Mouse (Mus musculus): ENCODE measurements around the gene Bin2.

The Bin2 gene

DNA sequence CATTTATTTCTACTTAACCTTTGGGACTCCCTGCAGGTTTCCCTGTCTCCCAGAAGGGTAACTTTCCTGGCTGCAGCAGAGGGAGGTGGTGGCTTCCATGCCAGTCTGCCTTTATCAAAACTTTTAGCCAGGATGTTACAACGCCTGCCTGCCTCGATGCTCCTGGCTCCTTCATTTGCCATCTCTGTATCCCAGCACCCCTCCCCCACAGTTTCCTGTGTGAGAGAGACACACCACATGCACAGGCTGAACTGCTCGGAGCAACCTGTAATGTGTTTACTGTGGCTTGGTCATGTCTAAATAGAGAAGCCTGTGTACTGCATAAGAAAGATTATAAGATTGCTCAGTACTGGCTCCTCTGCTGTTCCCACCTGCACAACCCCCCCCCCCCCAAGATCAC lies 11.0 kb upstream of the Bin2 start:
- DNase-seq, result no peak

DNA sequence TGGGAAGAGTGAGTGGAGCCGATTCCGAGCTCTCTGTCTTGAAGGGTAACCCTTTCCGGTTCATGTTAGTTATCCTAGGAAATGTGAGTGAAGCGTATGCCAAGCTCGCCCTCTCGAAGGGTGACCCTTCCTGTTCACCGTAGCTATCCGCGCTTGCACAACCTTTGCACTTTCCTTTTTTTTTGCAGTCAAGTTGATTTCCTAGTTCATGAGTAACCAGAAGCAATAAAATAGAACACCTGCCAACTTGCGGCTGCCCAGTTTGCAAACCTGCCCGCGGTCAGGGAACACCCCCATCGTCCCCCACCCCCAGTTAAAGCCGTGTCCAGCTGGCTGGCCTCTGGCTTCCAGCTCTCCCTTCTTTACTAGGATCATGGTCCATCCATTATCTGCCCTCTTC lies 9.7 kb upstream of the Bin2 start:
- DNase-seq, result no peak

DNA sequence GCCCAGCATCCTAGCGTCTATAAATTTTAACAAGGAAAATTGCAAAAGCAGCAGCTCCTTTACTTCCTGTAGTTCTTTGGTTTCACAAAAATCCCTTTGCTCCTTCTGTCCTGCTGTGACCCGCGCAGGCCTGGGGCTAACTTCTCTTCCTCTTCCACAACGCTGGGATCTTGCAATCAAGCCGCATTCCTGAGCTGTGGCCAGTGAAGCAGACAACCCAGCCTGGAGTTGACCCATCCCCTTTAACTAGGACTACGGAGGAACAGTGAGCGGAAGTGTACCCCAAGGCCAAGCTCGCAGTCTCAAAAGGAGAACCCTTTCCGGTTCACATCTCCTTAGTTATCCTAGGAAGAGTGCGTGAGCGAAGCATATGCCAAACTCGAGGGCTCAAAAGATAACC lies 9.2 kb upstream of the Bin2 start:
- no peak for DNase-seq

DNA sequence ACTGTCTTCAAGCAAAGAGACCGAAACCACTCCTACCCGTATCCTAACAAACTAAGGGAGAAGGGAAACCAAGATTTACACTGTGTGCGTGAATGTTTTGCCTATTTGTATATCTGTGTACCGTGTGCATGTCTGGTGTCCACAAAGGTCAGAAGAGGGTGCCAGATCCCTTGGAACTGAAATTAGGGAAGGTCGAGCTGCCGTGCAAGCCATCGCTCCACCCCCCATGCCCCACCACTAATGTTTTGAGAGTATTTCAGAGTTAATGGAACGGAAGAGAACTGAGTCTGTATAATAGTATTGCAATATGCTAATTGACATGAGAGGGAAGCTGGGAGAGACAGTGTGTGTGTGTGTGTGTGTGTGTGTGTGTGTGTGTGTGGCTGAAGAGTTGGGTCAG lies 8.3 kb upstream of the Bin2 start:
- DNase-seq, result no peak

DNA sequence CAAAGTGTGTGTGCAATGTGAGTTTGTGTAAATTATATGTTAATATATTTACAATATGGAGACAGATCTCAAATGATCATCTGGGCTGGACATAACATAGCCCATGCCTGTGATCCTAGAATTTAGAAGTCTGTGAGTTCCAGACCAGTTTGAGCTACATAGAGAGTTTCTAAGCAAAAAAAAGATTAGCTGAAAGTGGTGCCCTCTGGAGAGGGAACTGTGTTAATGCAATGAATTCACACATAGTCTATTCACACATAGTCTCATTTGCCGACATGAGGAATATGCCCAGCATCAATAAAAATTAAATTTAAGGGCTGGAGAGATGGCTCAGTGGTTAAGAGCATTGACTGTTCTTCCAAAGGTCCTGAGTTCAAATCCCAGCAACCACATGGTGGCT lies 7.2 kb upstream of the Bin2 start:
- no peak for DNase-seq

DNA sequence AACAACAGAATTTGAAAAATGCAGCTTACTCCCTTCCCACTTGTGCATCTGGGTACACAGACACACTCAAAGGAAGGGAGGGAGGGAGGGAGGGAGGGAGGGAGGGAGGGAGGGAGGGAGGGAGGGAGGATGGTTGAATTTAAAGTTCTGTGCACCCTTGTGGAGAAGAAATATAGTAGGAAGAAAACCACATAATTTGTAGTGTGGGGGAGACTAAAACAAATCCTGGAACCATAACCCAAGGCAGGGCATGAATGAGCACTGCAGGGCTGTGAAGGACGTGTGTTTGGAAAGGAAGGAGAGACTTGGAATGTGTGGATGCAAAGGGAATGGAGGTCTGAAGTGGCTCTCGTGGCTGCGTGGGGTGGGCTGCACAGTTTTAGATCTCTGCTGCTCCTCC lies 6.1 kb upstream of the Bin2 start:
- no peak for DNase-seq

DNA sequence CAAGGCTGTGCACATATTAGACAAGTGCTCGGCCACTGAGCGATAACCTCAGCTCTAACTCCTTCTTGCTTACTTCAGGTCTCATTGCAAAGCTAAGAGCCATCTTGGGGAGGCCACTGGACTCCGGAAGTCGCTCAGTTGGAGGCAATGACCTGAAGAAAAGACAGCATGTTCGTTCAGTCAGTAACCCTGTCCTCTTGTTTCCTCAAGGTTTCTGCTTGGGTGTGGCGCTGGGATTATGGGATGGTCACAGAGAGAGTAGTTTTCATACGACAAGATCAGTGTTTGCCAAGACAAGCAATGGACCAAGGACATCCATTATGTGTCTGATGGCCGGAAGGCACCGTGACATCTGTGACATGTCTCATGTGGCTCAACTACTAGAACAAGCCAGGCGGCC lies 5.2 kb upstream of the Bin2 start:
- no peak for DNase-seq

DNA sequence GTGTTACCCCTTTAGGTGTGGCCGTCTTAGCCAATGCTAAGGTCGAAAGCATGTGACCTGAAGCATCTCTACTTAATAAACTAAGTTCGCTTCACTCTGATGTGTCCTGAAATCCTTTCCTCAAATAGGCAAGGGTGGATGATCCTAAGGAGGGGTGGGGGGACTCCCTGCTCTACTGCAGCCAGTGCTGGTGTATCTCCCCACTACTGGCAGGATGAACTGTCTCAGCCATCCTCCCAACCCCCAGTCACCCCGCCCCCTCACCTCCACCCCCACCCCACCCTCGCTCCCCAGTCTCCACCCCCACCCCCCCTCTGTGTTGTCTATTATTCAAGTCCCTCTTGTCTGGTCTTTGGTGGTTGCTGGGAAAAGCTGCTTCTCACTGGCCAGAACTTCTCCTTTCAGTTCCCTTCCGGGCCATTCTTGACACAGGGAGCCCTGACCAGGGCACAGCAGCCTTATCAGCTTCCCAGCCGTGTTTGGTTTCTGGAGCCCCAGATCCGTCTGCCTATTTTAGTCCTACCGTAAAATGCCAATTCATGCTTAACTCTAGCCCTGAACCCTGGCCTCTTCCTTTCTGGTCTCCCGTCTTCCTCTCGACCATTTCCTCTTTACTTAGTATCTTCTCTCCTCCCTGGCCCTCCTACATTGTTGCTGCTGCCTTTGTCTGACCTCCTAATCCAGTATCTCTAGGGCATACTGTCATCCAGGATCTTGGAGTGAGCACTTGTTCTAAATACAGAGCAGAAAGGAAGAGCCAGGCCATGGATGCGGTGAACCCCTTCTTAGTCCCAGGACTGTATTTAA lies 4.4 kb upstream of the Bin2 start:
- DNase-seq, result no peak

DNA sequence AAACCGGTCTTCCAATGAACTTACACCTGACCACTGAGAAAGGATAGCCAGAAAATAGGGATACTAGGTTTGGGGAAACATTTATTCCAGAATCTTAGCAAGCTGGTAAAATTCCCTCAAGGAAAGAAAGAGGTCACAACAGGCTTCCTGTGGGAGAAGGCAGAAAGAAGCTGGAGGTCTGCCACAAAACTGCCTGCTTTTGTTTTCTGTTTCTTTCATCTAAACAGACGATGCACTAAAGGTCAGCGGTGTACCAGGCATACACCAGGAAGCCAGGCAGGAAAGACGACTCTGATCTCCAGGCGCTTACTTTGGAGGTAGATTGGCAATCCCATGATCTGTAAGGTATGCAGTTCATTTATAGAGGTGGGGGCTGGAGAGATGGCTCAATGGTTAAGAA lies 1.5 kb upstream of the Bin2 start:
- DNase-seq, result no peak

DNA sequence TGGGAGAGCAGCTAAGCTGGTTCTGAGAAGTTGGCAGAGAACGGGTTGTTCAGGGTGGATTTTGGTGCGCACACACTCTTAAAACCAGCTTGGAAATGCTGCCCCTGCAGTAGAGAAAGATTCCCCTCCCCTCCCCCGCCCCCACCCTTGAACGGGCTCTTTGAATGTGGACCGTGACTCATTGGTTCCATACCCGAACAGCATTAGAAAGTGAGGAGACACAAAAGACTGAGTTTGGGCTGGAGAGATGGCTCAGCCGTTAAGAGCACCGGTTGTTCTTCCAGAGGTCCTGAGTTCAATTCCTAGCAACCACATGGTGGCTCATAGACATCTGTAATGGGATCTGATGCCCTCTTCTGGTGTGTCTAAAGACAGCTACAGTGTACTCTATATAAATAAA lies 651 bp upstream of the Bin2 start:
- no peak for DNase-seq

DNA sequence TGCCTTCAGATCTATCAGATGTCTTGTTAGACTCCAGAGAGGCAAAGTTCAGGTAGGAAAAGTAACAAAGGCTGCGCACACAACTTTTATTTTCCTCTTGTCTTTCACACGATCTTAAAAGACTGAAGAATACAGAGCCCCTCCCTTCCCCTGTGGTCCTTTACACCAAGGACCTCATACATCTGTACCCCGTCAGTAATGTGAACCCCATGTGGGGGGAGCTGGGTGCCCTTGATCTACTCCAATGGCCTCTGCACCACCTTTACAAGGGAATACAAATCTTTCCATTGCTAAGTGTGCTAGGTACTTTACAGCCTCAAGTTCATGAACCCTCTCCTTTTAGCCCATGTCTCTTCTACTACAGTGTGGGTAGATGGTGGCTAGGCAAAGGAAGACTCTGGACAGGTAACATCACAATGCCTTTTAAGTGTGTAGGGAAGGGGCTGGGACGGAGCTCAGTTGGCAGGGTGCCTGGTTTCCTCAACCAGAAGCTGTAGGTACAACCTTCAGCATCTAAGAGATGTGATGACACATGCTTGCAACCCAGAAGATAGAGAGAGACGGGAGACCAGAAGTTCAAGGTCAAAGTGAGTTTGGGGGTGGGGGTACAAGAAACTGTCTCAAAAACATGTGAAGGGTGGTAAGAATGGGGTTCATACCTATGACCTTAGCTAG lies 1.3 kb downstream of the Bin2 start:
- DNase-seq, result peak in 1 of 2 experiments; percentile 48

DNA sequence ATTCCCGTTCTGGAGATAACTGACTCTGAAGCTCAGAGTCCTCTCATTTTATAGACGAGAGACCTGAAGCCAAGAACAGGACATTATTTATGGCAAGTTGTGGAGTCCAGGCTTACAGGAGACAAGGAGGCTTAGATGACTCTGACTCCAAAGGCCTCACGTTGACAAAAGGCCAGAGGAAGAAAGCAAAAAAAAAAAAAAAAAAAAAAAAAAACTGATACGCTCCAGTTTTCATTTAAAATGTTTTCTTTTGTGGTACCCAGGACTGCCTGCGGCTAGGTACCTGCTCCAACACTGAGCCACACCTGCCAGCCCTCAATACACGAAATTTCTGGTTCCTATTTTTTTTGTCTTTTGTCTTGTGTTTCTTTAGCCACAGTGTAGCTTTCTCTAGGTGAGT lies 1.9 kb downstream of the Bin2 start:
- DNase-seq, result no peak

DNA sequence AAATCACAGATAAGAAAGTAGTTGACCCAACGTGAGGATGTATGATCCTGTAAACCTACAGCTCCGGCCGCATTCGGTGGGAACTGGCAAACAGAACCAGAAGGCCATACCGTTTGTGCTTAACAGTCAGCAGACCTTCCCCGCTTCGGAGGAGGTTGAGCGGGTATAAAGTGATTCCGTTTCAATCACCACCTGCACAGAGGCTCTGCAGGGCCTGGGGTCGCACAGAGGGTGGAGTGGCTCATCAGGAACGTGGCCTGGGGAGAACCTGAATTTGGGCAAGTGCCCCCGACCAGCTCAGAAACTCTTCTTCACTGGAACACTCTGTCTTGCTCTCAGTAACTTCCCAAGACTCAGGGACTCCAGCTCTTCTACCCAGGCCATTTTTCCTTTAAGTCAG lies 2.5 kb downstream of the Bin2 start:
- DNase-seq, result no peak

DNA sequence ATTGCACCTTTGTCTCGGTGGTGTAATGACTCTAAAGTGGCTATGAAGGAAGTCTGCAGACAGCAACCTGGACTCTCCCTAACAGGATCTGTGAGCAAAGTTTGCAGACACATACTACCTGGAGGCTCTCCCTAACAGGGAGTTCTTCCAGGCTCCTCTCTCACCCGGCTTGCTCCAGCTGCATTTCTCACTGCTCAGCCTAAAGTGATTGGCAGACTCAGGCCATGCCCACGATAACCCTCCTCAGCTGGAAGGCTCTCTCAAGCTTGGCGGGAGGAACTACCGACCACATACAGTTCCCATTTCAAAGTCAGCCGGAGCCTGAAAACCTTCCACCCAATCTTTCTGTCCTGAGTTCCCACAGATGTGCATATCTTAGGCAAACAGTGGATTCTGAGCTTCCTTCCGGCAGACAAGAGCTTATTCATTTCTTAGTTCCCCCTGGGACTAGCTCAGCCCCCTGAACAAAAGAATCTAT lies 3.1 kb downstream of the Bin2 start:
- DNase-seq, result peak; percentile 30 to 46

DNA sequence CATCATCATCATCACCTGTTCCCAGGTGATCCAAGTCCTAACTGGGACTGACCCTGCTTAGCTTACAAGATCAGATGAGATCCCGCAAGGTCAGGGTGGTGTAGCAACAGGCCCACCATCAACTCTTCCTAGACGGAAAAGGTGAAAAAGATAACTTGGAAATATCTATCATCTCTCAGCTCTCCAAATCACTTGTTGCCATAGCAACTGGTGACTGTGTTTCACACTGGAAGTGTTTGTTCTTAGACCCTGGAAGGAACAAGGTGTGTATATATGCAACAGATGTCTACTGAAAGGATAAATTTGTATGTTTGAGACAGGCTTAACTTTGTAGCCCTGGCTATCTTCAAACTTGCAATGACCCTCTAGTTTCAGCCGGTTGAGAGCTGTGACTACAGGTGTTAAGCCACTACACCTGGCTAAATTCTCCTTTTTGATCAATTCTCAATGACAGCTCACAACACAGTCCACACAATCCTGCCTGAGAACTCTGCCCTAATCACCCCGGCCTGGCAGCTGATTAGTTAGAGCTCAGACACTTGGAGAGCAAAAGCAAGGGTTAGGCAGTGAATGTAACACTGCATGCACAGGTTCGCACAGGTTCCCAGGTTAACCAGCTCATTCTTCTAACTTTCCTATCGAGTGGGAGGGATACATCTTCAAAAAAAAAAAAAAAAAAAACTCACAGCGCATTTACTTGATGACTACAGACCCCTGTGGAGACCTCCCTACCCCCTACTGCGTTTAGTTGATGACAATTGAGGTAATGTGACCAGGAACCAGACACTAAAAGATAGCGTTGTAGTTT lies 3.7 kb downstream of the Bin2 start:
- DNase-seq, result no peak

DNA sequence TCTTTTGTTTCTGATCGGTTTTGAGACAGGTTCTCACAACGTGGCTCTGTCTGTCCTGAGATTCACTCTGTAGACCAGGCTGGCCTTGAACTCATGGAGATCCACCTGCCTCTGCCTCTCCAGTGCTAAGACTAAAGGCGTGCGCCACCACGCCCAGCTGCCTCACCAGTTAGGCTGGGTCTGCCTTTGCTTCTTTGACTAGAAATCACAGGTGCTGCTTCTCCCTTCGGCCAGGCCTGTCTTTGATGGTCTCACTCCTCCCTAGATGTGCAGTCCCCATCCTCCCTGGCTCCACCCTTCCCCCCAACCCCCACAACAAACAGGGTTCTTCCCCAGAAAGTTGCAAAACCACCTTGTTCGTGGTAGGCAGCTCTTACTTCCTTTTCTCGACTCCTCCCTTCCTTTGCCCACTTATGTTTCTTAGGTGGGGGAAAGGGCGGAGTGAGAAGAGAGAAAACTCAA lies 4.5 kb downstream of the Bin2 start:
- DNase-seq, result peak; percentile 79 to 83

DNA sequence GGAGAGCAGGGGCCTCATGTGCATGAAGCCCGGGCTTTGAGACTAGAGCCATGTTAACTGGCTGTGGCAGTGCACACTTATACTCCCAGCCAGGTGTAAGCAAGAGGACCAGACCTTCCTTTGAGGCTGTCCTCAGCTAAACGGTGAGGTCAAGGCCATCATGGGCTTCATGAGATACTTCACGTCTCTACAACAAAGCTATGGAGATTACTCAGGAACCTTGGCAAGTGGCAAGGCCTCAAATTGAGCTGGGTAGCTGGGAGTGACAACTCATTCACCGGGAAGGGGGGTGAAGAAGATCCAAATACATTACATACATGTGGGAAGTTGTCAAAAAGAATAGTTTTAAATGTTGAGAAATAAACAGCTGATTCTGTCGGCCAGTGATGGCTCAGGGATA lies 8.5 kb downstream of the Bin2 start:
- DNase-seq, result no peak

DNA sequence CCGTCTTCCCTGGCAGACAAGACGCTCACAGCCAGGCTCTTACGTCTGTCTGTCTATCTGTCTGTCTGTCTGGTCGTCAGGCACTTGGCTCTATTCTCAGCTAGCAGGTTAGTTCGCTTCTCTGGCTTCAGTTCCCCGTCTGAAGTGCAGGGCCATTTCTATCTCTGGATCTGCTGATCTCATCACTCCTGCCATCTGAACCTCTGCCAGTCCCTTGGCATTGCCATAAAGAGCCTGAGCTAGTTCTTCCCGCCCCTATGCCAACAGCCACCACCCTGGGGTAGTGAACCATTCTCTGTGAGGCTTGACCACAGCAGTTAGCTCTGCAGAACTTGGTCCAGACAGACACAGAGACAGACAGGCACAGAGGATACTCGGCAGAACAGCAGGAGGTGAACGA lies 9.0 kb downstream of the Bin2 start:
- no peak for DNase-seq

DNA sequence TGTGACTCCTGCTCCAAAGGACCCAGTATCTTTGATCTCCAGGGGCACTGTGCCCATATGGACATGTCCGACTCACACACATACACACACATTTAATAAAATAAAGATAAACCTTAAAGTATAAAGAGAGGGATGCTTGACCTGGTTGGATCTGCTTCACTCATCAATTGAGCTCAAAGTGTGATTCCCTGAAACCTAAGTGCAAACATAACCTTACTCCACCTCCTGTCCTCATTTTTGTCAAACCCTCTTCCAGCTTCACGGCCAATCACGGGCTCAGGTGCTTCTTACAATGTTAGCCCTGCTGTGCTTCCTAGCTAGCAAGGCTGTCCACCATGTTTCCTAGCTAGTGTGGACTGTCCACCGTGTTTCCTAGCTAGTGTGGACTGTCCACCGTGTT lies 14.2 kb downstream of the Bin2 start:
- DNase-seq, result no peak

DNA sequence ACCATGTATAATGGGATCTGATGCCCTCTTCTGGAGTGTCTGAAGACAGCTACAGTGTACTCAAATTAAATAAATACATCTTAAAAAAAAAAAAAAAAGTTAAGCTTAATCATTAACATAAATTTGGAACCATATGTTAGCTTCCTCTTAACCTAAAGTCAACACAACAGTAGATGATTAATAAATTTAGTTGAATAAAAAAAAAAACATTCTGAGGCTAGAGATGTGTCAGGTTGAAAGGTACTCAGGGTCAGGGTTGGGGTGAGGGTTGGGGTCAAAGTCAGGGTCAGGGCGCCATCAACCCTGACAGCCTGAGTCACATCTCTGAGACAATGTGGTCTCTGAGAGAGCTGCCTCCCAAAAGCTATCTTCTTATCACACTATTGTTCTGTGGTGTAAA lies 15.1 kb downstream of the Bin2 start:
- no peak for DNase-seq

DNA sequence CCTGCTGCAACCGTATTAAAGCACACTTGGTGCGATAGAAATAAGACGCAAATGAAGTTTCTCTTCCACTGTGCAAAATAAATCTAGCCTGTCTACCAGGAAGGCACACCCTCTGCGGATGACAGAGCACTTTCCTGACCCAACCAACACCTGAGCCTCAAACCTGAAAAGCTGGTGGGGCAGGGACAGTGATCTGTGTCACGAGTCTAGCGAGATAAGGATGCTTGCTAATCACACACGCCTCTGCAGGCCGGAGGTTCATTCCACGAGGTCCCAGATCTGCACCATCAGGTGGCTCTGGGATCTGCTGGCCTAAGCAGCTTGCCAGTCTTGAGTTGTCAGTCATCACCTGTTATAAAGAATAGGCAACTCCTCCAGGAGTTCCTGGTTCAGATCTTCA lies 17.7 kb downstream of the Bin2 start:
- DNase-seq, result no peak

DNA sequence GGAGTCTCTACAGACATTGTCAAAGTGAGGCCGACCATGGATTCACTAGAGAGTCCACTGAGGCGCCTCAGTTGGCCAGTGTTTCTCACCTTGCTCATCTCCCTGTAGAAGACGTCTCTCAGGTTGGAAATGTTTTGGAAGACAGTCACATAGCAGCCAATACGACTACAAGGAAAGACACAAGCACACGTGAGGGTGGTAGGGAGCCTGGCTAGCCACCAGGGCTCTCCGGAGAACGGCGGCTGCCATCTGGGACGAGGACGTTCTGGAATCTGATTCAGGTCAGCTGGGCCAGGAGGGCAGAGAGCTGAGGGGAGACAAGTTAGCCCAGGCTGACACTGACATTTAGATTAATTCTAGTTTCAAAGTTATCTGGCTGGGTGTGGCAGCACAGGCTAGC lies 19.2 kb downstream of the Bin2 start:
- no peak for DNase-seq

DNA sequence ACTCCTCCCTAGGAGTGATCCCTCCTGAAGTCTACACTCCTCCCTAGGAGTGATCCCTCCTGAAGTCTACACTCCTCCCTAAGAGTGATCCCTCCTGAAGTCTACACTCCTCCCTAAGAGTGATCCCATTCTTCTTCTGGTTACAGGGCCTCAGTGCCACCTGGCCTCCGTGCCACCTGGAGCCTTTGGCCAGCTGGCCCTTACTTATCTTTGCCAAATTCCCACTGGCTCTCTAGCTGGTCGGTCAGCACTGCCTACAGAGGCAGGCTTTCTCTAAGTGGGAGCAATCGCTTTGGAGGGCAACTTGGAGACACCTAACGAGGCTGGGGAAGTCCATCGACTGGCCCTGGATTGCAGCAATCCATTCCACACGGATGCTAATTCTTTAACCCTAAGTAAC lies 23.2 kb downstream of the Bin2 start:
- no peak for DNase-seq

DNA sequence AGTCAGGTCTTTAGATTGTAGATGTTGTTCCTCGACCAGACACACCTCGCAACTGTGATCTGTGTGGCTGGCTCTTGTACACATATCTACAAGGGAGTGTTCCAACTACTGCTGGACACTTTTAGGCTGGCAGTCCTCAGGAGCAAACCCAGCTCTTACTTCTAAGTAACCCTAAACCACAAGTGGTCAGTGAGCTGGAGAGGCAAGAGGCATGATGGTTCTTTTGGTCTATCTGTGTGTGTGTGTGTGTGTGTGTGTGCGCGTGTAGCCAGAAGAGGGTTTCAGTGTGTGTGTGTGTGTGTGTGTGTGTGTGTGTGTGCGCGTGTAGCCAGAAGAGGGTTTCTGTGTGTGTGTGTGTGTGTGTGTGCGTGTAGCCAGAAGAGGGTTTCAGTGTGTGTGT lies 26.9 kb downstream of the Bin2 start:
- no peak for DNase-seq
